Mouse (Mus musculus): ENCODE data around the gene En2. TPM values are rescaled to one million over a fixed set of nuclear protein-coding genes. Genes with fewer than 3 reads are reported as not detected.

Gene En2
- total and polyA plus RNA-seq, 3 experiments: 0.05 TPM; not detected in 2

DNA sequence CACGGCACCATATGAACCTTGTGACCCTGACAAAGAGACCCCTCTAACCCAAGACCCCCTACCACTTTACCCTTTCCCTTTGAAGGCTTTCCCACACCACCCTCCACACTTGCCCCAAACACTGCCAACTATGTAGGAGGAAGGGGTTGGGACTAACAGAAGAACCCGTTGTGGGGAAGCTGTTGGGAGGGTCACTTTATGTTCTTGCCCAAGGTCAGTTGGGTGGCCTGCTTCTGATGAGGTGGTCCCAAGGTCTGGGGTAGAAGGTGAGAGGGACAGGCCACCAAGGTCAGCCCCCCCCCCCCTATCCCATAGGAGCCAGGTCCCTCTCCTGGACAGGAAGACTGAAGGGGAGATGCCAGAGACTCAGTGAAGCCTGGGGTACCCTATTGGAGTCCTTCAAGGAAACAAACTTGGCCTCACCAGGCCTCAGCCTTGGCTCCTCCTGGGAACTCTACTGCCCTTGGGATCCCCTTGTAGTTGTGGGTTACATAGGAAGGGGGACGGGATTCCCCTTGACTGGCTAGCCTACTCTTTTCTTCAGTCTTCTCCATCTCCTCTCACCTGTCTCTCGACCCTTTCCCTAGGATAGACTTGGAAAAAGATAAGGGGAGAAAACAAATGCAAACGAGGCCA, 3.8 kb downstream of the En2 start:
- H3K4me3 ChIP-seq: no peak overlapping the region
- intact Hi-C loops (cut with DNase I): no loop called here
- WGBS: 11% methylated on average over 5 of the region's 5 CpGs

DNA sequence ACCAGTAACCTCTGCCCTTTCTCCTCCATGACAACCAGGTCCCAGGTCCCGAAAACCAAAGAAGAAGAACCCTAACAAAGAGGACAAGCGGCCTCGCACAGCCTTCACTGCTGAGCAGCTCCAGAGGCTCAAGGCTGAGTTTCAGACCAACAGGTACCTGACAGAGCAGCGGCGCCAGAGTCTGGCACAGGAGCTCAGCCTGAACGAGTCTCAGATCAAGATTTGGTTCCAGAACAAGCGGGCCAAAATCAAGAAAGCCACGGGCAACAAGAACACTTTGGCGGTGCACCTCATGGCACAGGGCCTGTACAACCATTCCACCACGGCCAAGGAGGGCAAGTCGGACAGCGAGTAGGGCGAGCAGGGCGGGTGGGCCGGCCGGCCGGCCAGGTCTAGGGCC, 4.6 kb downstream of the En2 start:
- Histone ChIP-seq H3K9ac (ENCODE audit: low read depth, low read length) (no peak overlapping the region), H3K36me3 (ENCODE audit: control insufficient read depth, insufficient read depth, low read length) (no peaks in the 10 kb centered on the region), H3K27ac (no peak overlapping the region), H3K4me3 (no peak overlapping the region), H3K4me1 (ENCODE audit: control insufficient read depth, insufficient read depth, low read length) (no peaks in the 10 kb centered on the region; the same call in 1 of the 2 replicates), H3K79me2 (replicated peaks; ENCODE audit: control insufficient read depth, insufficient read depth, low read length) (no peaks in the 10 kb centered on the region), H3K27me3 (ENCODE audit: control insufficient read depth, insufficient read depth, low read length) (peaks cover 38% of the 10 kb centered on the region)
- WGBS: 18% methylated on average over 17 of the region's 17 CpGs
- intact Hi-C loops (cut with DNase I): no loop called here
- no peak for DNase-seq
- no peak for TF ChIP-seq EP300 (IDR thresholded peaks at IDR 0.05; ENCODE audit: insufficient read depth, low read depth, low read length)
- no peak for TF ChIP-seq POLR2A (IDR thresholded peaks at IDR 0.05; ENCODE audit: insufficient read depth, low read depth, low read length)
- TF ChIP-seq CTCF (IDR thresholded peaks at IDR 0.05): no peak

More for the DNA sequence above, 3.8 kb downstream of the En2 start:
- no peaks in the 10 kb centered on the region; the same call in 1 of the 2 replicates for H3K4me1 ChIP-seq (ENCODE audit: control insufficient read depth, insufficient read depth, low read length)
- TF ChIP-seq EP300 (IDR thresholded peaks at IDR 0.05; ENCODE audit: insufficient read depth, low read depth, low read length) (no peak), CTCF (IDR thresholded peaks at IDR 0.05) (no peak), POLR2A (IDR thresholded peaks at IDR 0.05; ENCODE audit: insufficient read depth, low read depth, low read length) (no peak)
- no peaks in the 10 kb centered on the region for H3K79me2 ChIP-seq (replicated peaks; ENCODE audit: control insufficient read depth, insufficient read depth, low read length)
- peaks cover 38% of the 10 kb centered on the region for H3K27me3 ChIP-seq (ENCODE audit: control insufficient read depth, insufficient read depth, low read length)
- no peak overlapping the region for H3K9ac ChIP-seq (ENCODE audit: low read depth, low read length)
- no peaks in the 10 kb centered on the region for H3K36me3 ChIP-seq (ENCODE audit: control insufficient read depth, insufficient read depth, low read length)
- DNase-seq: no peak
- no peak overlapping the region for H3K27ac ChIP-seq

DNA sequence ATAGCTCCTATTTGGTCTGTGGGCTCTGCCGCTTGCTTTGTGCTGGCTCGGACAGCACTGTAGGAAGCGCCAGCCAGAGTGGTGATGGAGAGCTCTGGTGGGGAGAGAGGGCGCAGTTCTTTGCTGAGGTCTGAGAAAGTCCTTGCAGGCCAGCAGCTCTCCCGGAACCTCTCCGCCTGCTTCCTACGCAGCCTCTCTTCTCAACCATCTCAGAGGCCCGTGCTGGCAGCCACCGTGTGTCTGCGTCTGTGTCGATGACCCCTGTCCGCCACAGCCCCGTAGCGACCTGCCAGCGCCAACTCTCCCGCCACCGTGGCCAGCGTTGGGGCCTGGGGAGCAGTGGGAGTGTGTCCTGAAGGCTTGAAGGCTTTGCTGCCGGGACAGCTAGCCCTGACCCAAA, 5.4 kb downstream of the En2 start:
- no peak overlapping the region for H3K4me3 ChIP-seq
- TF ChIP-seq POLR2A (IDR thresholded peaks at IDR 0.05; ENCODE audit: insufficient read depth, low read depth, low read length) (no peak), CTCF (IDR thresholded peaks at IDR 0.05) (no peak), EP300 (IDR thresholded peaks at IDR 0.05; ENCODE audit: insufficient read depth, low read depth, low read length) (no peak)
- no peaks in the 10 kb centered on the region for H3K36me3 ChIP-seq (ENCODE audit: control insufficient read depth, insufficient read depth, low read length)
- no peak overlapping the region for H3K27ac ChIP-seq
- H3K9ac ChIP-seq (ENCODE audit: low read depth, low read length): no peak overlapping the region
- peaks cover 38% of the 10 kb centered on the region for H3K27me3 ChIP-seq (ENCODE audit: control insufficient read depth, insufficient read depth, low read length)
- no peak for DNase-seq
- no peaks in the 10 kb centered on the region for H3K79me2 ChIP-seq (replicated peaks; ENCODE audit: control insufficient read depth, insufficient read depth, low read length)
- no peaks in the 10 kb centered on the region for H3K4me1 ChIP-seq (ENCODE audit: control insufficient read depth, insufficient read depth, low read length)
- intact Hi-C loops (cut with DNase I): no loop called here
- 10% methylated on average over 19 of the region's 19 CpGs for WGBS

DNA sequence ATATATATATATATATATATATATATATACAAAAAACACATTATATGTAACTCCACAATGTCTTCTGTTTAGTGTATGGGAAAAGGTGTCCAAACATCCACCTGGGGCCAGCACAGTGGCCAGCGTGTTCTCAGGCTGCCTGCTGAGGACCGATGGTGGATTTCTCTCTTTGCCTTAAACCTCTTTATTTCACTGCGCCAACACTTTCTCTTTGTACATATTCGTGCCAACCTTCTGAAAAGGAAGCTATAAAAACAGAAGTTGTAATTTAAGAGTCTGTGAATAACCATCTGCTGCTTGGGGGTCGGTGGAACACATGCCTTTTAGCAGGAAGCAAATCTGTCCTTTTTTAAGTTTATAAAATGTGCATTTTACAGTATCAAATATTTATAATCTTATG, 6.2 kb downstream of the En2 start:
- no peaks in the 10 kb centered on the region for H3K4me1 ChIP-seq (ENCODE audit: control insufficient read depth, insufficient read depth, low read length)
- H3K79me2 ChIP-seq (replicated peaks; ENCODE audit: control insufficient read depth, insufficient read depth, low read length): no peaks in the 10 kb centered on the region
- no peak for DNase-seq
- H3K9ac ChIP-seq (ENCODE audit: low read depth, low read length): no peak overlapping the region
- intact Hi-C loops (cut with DNase I): no loop called here
- H3K4me3 ChIP-seq: no peak overlapping the region
- peaks cover 32% of the 10 kb centered on the region for H3K27me3 ChIP-seq (ENCODE audit: control insufficient read depth, insufficient read depth, low read length)
- no peak overlapping the region for H3K27ac ChIP-seq
- 29% methylated on average over 5 of the region's 5 CpGs for WGBS
- H3K36me3 ChIP-seq (ENCODE audit: control insufficient read depth, insufficient read depth, low read length): no peaks in the 10 kb centered on the region
- no peak for TF ChIP-seq EP300 (IDR thresholded peaks at IDR 0.05; ENCODE audit: insufficient read depth, low read depth, low read length)
- TF ChIP-seq POLR2A (IDR thresholded peaks at IDR 0.05; ENCODE audit: insufficient read depth, low read depth, low read length): no peak
- TF ChIP-seq CTCF (IDR thresholded peaks at IDR 0.05): no peak

DNA sequence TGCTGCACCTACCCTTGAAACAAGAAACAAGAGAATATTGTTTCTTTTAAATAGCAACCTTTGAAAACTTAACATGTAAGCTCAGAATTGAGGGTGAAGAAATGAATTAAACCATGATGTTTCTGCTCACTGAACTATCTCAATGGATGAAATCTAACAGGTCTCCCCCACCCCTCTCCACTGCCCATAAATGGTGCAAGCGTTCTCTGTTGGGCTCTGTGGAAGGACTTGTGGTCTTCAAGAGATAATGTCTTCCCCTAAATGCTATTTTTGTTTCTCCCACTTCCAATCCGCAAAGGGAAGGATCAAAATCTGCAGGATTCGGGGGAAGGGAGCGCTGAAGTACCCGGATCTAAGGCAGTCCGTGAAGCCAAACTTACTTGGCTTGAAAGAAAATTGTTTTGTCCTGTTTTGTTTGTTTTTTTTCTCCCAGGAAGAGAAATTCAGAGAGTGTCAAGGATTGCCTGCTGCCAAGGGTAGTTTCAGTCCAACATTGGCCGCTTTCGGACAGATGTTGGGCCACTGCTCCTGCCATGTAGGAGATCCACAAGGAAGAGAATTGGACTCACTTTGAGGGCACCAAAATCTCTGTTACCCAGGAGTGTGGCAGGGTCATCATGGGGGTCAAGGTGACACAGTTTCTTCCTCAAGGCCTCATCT, 6.9 kb downstream of the En2 start:
- intact Hi-C loops (cut with DNase I): no loop called here
- Histone ChIP-seq H3K9ac (ENCODE audit: low read depth, low read length) (no peak overlapping the region), H3K36me3 (ENCODE audit: control insufficient read depth, insufficient read depth, low read length) (no peaks in the 10 kb centered on the region), H3K27ac (no peak overlapping the region), H3K27me3 (ENCODE audit: control insufficient read depth, insufficient read depth, low read length) (peaks cover 28% of the 10 kb centered on the region), H3K4me1 (ENCODE audit: control insufficient read depth, insufficient read depth, low read length) (no peaks in the 10 kb centered on the region), H3K4me3 (no peak overlapping the region), H3K79me2 (replicated peaks; ENCODE audit: control insufficient read depth, insufficient read depth, low read length) (no peaks in the 10 kb centered on the region)
- 13% methylated on average over 8 of the region's 8 CpGs for WGBS
- DNase-seq: no peak
- TF ChIP-seq CTCF (IDR thresholded peaks at IDR 0.05) (no peak), POLR2A (IDR thresholded peaks at IDR 0.05; ENCODE audit: insufficient read depth, low read depth, low read length) (no peak), EP300 (IDR thresholded peaks at IDR 0.05; ENCODE audit: insufficient read depth, low read depth, low read length) (no peak)
